Mouse (Mus musculus): ENCODE results near the gene Crp. TPM values are rescaled to one million over a fixed set of nuclear protein-coding genes. Genes with fewer than 3 reads are reported as not detected.

The Crp gene
- not detected for polyA plus RNA-seq (2017; shearing (Covaris generic))

DNA sequence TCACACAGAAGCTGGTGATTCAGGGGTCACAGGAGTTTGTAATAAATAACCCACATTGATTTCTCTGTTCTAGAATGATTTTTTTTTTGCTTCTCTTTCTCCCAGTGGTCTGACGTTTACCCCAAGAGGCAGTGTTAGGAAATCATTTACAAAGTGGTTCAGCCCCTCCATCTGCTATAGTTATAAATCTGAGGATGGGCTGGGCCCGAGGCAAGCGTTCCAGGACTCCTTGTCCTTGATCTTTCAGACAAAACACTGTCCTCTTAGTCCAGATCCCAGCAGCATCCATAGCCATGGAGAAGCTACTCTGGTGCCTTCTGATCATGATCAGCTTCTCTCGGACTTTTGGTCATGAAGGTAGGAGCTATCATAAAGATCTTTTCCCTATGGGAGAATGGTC, at the start of gene Crp:
Gene Crp, plus strand, starts transcription at position 212 of the 400 bp plus-strand sequence.
- ATAC-seq, result no peak

- no peak for ATAC-seq
Observed at GRCm38 (mm10) chr1:172649396-172649795, 48.5 kb upstream of the Crp start.

- no peak for ATAC-seq
Observed at GRCm38 (mm10) chr1:172650519-172651287, 47.2 kb upstream of the Crp start.

- ATAC-seq, result no peak
Observed at GRCm38 (mm10) chr1:172651288-172651987, 46.4 kb upstream of the Crp start.

DNA sequence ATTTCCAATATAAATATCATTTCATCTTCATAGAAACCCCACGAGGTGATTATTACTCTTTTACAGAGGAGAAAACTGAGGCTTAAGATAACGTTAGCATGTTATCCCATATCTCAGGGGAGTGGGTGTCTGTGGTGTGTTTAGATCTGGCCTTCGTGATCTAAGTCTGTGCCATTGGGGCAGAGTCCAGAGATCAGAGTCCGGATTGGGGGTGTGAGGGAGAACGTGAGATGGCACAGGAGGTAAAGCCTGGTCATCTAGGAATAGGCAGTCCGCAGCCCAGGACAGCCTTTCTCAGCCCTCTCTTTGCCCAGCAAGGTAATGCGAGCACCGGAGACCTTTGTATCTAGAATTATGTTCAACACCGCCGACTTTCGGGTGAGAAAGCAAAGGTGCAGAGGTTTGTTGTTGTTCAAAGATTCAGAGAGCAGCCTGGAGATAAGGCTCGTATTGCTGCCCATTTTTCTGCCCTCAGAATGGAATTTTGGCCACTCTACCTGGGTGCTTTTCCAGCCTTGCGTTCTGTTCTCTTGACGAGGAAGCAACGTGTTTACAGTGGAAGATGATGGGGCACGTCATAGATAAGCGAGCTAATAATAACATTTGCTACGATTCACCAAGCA, 45.7 kb upstream of the Crp start:
- ATAC-seq, result no peak

GRCm38 (mm10) chr1:172653900-172654299, 44.0 kb upstream of the Crp start:
- ATAC-seq, result no peak

GRCm38 (mm10) chr1:172657266-172657665, 40.6 kb upstream of the Crp start:
- no peak for ATAC-seq

DNA sequence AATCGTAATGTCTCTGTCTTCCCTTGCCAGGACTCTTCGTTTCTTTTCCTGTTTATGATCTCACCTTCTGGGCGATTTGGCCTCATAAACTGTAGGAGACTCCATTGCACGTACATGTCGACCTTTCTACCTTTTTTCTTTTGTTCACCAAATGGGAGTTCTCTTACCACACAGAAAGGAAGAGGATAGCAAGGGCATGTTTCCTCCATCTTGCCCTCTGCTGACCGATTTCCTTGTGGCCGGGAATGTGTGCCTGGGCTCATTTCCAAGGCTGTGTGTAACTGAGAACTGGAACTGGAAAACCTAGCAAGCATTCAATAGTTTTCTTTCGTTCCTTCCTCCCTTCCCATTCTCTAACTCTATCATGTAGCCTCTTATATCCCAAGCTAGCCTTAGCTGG, 38.2 kb upstream of the Crp start:
- no peak for ATAC-seq

DNA sequence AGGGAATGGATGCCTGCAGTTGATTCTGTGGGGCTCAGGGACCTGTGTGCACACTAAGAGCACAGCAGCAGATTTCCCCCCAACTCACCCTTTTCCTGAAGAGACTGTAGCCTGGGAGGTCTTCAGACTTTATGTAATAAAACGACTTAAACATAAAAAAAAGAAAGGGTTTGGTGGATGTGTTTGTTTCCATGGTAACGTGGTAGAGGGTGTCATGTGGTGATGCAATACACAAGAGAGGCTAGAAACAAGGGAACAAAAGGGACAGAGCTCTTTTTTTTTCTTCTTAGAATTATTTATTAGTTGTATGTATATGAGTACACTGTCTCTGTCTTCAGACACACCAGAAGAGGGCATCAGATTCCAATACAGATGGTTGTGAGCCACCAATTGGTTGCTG, 32.4 kb upstream of the Crp start:
- no peak for ATAC-seq

DNA sequence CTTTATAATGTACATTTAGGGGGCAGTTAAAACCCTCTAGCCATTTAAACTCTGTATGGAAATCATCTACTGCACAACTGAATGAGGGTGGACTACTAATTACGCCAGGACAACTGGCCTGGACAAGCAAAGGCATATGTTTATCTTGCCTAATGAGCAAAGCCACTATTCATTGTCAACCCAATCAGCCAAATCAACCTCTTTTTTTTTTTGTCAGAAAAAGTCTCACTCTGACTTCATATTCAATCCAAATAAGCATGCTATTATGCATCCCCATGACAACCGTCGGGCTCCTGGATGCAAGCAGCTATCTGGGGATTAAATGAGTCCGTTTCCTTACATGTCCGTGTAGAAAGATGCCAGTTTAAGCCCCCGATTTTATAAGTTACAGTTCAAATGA, 30.3 kb upstream of the Crp start:
- ATAC-seq, result no peak

DNA sequence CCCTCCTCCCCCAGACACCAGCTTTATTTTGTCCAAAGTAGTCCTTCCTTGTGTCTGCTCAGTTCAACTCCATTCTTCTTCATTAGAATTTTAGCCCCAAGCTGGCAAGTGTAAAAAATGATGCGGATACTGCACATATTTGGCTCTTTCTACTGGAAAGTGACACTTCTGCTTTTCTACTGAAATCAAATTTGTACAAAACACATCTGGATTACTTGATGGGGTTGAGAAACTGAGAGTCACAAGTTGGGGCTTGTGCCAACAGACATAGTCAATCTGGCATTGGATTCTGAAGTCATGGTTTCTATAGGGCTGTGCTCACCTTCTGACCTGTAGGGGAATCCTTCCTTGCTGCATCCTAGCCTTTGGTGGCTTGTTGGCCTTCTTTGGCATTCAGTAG, 27.1 kb upstream of the Crp start:
- no peak for ATAC-seq

GRCm38 (mm10) chr1:172680742-172681141, 17.1 kb upstream of the Crp start:
- ATAC-seq, result no peak

DNA sequence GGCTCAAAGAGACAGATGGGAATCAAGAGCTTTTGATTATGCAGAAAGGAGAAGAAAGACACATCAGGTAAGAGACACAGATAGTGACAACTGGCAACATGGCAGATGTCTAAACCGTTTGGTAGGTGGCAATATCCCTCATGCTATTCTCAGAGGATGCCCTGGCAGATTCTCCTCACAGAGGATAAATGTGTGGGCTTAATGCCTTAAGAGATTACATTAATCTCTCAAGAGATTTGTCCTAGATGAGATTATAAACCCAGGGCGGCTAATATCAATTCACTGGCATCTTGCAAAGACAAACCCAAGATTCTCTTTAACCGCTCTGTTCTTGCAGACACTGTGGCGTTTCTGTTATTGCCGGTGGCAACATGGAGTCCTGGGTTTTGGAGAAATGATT, 14.3 kb upstream of the Crp start:
- ATAC-seq, result no peak

GRCm38 (mm10) chr1:172683957-172684356, 13.9 kb upstream of the Crp start:
- no peak for ATAC-seq

- no peak for ATAC-seq
Observed at GRCm38 (mm10) chr1:172685178-172685577, 12.7 kb upstream of the Crp start.

DNA sequence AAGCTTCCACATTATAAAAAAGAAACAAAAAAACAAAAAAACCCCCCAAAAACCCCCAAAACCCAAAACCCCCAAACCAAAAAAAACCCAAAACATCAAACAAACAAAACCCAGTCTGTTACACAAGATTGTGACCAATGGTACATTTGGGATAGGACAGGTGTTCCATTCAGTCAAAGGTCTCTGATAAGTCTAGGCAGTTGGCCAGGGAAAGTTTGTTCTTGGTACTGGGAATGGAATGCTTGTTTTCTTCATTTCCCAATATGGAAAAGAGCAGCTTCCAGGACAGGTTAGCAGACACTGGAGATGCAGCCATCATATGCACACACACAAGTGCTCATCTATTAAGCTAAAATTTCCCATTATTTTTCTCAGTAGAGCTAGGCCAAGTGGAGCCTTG, 433 bp upstream of the Crp start:
- no peak for ATAC-seq

DNA sequence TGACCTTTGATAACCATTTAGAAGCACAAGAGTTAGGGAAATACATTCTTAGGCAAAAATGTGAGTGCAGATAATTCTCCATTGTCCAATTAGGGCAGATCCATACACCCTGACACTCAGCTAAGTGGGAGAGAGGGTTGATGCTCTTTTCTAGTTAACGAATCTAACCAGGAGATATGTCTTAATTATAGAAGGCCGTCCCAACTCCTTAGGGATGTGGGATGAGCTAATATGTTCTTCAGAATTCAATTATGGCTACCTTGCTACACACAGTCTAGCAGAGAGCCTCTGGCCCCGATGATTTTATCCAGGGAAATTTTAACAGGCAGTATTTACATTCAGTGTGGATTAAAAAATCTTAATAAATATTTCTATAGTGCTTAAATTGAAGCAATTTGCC, 3.0 kb downstream of the Crp start:
- no peak for ATAC-seq

- no peak for ATAC-seq
Observed at GRCm38 (mm10) chr1:172701381-172701780, 3.5 kb downstream of the Crp start.

GRCm38 (mm10) chr1:172701901-172702300, 4.0 kb downstream of the Crp start:
- ATAC-seq, result no peak

DNA sequence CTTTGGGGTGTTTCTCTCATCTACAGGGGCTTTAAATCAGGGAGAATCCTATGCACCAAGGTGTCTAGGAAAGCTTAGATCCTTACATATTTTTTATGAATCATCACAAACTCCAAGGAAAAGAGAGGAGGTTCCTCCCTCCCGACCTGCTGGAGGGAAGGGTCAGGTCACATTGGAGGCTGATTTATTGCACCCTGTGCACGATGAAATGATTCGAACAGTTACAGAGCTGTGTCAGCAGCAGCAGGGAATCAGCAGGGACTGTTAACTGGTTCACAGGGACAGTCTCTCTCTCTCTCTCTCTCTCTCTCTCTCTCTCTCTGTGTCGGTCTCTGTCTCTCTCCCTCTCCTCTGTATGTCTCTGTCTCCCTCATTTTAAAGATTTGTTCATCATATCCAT, 6.9 kb downstream of the Crp start:
- no peak for ATAC-seq

- ATAC-seq, result no peak
Observed at GRCm38 (mm10) chr1:172706243-172706642, 8.4 kb downstream of the Crp start.

- ATAC-seq, result no peak
Observed at GRCm38 (mm10) chr1:172709788-172710350, 12.0 kb downstream of the Crp start.

- no peak for ATAC-seq
Observed at GRCm38 (mm10) chr1:172711396-172711795, 13.5 kb downstream of the Crp start.

DNA sequence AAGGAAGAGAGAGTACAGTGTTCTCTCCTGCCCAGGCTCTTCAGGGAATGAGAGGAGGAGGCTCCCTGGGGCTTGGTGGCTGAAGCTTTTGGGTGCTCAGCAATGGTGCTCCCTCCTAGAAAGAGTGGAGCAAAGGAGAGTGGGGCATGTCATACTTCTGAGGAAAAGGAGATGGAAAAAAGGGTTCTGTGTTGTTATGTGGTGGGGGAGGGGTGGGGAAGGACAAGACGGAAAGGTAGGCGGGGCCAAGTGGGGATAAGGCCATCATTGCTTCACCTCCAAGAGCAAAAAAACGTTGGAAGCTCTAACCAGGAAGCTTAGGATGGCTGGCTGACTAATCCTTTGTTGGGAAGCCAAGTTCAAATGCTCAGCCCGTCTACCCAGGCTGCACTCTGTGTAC, 14.1 kb downstream of the Crp start:
- ATAC-seq, result no peak
